Mouse (Mus musculus) stomach, postnatal 0 days (tissue): ENCODE measurements around the gene Cebpb.
A peak's percentile ranks its signal among the peaks of the same experiment; 100 is the strongest.

ENCODE experiments used
- CTCF ChIP-seq: IDR thresholded peaks from 2 replicates; pipeline ENCODE4 v1.5.1; 2016; ENCODE audit warnings: antibody characterized with exemption, low read depth, mild to moderate bottlenecking, moderate library complexity
- EP300 ChIP-seq: optimal IDR thresholded peaks from 2 replicates; pipeline ENCODE3; 2016; ENCODE audit warnings: antibody characterized with exemption

DNA sequence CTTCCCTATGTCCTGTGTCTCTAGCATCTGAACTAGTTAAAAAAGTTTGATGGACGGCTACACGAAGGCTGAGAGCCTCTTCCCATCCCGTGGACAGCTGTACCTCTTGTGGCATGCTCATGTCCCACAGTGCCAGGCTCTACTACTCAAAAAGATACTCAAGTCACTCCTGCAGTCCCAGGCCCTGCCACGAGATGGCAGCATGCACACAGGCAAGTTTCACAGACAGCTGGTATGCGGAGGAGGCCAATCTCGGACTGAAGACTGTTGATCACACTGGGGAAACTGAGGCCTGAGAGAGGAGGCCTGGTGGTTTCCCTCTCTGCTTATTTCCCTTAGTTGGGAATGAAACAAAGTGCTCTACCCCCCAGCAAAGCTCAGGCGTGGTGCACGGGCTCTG is 3.6 kb upstream of the Cebpb start:
- TF ChIP-seq CTCF: peak; percentile 100
- TF ChIP-seq EP300: no peak
